Mouse (Mus musculus) frontal cortex, postnatal 36 days (tissue): ENCODE results near the gene Hlf.

ENCODE experiments used
- DNase-seq, 2 experiments: peaks; one replicate each; pipeline ENCODE4 v3.0.0; 2022; ENCODE audit warnings: low spot score in 2 of 2

The Hlf gene

DNA sequence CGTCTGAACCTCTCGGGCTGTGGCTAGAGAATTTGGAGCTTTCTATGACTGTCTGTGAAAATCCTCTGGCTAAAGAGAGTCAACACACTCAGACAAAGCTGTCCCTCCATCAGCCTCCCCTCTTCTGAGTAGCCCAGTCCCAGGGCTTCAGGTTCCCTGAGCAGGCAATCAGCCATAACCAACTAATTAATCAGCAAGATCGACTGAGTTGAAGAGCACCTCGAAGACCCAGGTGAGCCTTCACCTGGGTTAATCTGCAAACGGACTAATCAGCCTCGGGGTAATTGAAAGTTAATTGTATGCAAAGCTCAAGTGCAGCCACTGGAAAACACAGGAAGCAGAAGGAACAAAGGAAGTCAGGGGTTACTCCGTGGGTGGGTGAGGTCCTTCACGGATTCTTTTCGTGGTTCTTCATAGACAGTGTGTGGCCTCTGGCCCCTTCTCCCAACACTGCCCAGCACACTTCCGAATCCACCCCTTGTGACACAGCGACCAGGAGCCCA, 19.9 kb downstream of the Hlf start:
- DNase-seq, result no peak

DNA sequence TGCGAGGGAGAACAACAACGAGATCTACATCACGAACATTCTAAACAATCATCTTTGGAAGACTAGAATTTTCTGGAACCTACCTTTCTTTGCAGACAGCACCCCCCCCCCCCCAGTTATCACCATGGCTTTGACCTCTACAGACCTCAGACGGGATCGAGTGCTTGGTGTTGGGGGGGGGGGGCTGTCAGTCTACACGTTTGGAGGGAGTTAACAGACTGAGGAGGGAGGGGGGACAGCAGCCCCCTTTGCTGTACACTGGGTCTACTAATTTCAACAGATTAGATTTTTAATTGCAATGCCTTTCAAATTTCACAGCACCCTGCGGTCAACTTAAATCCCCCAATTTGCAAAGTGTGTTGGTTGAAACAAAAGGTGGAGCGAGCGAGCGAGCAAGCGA, 20.3 kb downstream of the Hlf start:
- DNase-seq, result no peak

DNA sequence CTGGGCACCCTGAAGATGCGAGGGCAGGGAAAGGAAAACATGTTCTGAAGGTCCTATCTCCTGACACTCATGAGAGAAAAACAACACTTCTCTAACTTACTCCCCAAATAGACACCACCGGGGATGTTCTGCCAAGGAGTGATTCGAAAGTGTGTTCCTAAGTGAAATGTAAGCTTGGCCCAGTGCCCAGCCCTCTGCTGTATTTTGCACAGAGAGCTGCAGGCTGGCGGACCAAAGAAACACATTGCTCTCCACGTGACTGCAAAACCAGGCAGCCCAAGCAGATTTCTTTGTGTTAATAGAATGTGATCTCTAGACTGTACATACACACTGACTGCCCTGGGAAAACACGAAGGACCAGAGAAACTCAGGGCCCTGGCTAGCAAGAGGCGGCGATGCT, 21.1 kb downstream of the Hlf start:
- DNase-seq, result peak; percentile 96 to 98

DNA sequence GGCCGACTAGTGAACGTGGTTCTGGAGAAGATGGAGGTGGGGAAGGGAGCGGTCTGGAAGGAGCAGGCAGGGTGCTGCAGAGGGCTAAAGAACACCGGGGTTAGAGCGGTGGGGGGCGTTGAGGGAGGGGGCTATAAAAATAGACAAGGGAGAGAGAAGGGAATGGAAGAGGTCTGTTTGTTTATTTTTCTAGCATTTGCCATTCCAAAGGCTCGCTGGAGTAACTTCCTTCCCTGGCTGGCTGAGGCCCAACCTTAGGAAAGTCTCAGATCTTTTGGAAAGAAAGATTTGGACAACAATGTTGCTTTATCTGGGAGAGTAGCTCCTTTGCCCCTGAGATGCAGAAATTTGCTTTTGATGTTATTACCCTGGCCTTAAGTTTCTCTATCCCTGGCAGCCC, 21.6 kb downstream of the Hlf start:
- DNase-seq, result no peak

DNA sequence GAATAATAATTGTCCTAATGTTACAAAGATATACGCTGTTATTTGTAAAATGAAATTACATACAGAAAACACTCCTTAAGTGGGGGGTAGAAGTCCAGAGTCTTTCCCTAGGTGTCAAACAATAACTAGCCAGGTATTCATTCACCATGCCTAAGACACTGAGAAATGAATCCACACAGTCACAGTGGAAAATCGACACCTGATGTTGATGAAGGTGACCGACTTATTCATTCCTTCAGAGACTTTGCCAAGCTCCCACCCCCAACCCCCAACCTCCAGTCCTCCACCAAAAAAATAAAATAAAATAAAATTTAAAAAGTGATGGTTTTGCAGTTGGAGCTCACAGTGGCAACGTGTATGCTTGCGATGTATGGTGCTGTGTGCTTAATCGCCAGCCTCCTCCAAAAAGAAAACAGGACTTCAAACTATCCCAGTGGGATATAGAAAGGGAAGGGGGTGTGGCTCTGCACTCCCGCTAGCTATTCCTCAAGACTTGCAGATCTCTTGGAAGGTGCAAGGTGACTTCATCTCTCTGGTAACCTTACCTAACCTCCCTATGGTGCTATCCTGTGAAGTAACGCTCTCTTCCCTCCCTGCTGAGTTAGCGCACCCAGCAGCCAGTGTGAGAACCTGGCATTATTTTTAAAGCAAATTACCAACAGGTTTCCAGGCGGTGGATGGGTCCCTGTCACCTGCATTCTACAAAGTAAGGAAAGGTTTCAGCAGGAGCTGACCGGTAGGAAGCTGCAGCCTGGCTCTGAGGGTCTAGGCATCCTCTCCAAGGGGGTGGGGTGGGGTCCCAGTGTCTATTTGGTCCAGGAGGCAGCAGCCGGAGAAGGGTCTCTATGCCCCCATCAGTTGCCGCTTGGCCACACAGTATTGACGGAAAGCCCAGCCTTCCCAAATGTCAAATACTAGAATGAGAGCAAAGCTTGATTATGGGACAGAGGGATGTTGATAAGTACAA, 22.5 kb downstream of the Hlf start:
- DNase-seq, result no peak

DNA sequence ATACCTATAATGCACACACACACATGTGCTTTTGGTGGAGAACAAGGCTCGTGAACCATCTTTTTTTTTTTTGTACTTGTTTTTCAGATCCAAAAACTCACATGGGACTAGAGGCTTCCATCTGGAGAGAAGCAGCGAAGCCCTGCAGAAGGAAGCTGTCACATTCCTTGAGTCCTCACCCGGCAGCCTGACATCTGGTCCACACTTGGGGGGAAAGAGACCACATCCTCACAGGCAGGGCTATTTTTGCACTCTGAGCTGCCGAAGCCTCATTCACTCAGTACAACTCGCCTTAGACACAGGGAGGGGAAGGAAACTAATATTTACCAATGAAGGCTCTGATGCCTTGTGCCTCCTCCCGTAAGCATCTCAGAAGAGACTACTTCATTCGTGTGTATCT, 25.8 kb downstream of the Hlf start:
- DNase-seq, result no peak

DNA sequence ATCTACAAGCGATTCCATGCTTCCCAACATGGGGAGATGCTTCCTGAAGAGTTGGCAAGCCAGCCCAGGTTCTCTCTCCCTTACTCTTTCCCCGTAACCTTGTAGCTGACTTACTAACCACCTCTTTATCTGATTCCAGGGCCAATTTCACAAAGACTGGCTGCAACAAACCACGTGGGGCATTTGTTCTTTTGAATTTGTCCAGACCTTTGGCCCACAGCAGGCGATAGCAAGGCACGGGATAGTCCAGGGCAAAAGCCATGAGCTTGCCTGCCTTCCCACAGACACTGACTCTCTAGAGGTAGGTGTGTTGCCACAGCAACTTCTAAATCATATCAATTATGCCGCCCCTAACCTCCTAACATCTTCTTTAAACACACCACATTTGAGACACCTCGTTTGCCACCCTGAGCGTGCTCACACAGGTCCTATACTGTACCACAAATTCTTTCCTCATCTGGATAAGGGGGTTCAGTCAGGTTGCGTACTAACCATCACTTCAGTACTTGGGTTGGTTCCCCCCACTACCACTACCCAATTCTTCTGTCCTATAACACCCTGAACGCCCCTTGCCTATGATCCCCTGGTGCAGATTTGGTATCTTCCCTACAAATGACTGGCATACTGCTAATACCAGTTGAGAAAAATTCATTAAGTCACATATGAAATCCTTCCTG, 26.7 kb downstream of the Hlf start:
- no peak for DNase-seq

DNA sequence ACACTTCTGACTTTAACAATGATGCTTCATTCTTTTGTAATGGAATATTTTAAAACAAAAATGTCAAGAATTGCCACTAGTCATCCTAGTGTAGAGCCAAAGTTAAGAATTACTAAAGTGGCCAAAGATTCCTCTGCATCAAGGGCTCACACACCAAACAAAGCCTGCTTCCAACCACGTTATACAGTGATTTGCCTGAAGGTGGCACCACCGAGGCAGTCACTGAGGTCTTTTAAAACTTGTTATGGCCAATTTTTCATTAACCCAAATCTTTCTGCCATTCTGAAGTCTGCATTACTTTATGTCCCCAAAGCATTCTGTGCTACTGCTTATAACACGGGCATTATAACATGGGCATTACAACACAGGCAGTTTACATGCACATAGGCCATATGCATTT, 27.3 kb downstream of the Hlf start:
- DNase-seq, result no peak

DNA sequence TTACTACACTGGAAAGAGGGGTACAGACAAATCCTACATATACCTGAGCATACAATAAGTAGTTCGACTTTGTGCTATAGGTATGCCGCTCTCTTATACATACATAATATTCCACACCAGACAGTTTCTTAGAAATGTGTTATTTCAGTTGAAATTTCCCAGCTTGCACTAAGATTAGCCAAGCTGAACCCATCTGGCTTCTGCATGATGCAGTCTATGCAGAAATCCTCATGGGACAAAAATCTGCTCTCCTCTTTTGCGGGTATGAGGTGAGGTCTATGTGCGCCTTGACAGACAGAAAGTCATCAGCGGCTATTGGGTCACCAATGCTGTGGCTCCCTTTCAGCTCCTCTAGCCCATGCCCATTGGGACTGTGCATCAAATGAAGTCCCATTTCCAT, 30.2 kb downstream of the Hlf start:
- no peak for DNase-seq

DNA sequence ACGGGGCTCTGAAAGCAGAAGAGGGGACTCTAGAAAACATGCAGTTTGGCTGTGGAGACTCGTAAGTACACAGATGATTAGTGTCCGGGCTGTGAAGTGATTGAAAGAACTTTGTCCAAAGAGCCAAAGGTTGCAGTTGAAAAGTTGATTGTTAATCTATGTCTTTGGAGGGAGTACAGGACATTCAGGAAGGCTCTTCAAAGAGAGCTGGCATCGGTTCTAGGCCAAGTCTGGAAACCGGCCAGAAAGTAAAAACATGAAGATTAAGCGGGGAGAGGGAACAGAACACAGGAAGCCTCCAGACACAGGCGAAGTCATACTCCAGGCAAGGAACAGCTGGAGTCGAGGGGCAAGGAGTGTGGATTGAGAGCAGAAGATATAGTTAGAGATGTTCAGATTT, 32.6 kb downstream of the Hlf start:
- DNase-seq, result no peak

DNA sequence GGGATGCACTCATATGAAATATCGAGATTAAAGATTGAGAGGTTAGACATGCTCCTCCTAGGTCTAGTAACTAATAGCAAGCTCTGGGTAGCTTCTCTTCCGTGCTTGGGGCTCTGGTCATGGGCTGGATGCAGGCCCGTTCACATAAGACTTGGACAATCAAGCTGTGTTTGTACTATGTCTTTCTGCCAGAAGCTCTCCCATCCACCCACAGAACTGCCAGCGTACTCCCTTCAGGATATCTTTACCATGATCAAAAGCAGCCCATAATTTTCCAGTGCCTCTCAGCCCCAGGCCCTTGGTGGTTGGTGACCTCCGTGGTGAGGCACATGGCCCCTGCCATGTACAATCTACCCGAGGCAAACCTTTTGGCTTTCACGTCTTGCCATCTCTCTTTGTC, 33.3 kb downstream of the Hlf start:
- no peak for DNase-seq

DNA sequence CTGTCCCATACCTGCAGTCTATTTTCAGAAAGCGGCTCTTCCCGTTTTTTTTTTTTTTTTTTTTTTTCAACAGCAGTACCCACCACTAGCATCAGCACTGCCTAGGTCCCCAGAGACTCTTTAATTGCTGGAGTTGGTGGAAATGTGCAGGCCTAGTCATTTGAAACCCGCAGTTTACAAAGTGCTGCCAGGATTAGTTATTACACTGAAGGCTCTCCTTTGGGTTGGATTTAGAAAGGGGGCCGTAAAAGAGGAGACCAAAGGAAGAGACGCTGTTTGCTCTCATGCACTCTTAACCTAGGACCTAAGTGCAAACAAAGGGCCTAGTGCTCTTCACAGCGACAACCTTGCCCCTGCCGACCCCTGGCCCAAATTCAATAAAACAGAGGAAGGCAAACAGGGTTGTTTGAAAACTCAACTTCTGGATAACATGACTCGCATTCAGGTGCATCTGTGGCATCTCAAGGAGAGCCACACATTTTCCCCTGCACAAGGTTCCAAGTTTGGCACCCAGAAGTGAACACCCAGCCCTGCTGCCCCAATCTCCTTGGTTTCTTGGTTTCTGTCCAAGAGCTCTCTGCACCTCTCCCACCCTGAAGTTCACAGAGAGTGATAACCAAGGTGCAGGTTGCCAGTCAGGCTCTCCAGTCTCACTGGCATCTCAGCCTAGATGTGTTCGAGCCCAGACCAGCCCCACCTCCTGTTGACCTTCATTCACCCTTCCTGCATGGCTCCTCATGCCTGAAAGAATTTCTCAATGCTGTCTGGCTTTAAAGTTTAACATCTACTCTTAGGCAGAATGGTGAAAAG, 34.0 kb downstream of the Hlf start:
- DNase-seq, result no peak

DNA sequence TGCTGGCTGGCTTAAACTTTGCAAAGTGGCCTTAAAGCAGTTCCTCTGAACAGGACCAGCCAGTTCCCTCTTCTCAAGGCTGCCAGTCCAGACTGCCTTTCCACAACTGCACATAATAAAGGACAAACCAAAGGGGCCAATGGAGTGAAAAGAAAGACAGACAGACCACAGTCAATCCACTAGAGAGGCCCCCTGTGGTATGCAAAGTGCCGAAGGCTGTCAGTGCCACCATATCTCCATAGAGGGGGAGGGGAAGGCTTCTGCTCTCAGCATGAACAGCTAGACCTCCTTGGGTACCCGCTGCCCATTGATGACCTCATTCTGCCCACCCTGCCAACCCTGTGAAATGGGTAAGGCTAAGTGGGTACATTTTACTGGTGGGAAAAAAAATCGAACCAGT, 34.7 kb downstream of the Hlf start:
- DNase-seq, result no peak

DNA sequence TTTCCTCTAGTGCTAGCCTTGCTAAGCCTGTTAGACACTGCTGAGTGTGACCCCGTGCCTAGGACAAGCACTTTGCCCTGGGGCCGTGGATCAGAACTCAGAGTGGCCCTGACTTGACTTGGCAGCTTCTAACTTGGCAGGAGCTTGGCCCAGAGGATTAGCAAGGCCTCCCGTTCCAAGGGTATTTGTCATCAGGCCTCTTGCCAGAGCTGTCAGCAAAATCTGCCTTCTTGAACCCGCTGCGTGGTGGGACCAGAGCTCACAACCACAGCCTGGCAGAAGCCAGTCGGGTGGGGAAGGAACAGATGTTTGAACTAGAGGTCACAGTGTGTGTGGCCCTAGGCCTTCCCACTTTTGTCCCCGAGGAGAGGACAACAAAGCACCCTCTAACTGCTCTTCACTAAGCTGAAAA, 35.4 kb downstream of the Hlf start:
- no peak for DNase-seq

DNA sequence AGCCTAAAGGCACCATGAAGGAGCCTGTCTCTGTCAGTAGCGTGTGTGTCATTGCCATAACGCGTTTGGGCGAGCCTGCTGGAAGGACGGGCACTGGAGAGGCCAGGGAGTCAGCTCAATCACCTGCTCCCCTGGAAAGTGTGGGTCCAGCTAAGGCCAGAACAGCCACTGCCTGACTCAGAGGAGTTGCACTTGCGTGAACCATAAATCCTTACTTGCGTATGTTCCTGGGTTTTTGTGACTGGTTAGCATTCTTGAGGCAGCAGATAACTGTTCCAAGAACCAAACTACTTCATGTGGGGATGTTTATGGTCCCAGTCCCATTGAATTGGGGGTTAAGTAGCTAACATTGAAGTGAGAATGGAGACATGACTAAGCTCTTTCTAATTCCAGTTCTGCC, 38.0 kb downstream of the Hlf start:
- DNase-seq, result no peak

DNA sequence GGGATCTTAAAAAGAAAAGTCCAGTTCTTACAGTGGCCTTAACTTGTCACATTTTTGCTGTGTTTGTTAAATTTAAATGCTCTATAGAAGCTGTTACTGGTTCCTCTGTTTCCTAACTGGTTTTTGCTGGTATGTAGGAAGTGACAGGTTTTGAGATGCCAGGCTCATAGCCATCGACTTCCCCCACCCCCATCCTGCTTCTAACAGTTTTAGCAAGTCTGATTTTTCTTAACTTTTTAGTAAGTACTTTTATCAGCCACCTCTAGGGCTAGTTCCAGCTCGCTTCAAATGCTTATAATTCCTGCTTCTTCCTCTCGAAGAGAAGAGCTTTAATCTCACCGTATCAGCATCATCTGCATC, 40.6 kb downstream of the Hlf start:
- no peak for DNase-seq

DNA sequence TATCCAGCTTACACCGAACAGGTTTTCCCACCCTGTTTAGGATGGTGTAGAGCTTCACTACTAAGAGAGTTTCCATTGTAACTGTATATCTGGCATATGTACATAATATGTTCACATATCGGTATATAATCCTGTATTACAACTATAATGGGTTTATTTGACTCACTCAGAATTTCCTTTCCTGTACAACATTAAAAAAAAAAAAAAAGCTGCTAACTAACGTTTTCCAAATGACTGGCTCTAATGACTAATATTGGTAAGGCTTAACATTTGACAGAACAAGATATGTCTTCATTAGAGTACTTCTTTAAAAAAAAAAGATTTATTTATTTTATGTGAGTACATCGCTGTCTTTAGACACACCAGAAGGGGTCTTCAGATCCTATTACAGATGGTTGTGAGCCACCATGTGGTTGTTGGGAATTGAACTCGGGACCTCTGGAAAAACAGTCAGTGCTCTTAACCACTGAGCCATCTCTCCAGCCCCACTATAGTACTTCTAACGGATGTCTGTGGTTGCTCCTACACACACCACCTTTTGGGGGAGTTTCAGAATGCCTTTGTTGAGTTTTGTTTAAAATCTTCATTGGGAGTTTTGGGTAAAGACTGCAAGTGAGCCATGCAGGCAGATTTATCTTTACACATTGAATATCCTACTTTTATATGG, 41.1 kb downstream of the Hlf start:
- DNase-seq, result no peak

DNA sequence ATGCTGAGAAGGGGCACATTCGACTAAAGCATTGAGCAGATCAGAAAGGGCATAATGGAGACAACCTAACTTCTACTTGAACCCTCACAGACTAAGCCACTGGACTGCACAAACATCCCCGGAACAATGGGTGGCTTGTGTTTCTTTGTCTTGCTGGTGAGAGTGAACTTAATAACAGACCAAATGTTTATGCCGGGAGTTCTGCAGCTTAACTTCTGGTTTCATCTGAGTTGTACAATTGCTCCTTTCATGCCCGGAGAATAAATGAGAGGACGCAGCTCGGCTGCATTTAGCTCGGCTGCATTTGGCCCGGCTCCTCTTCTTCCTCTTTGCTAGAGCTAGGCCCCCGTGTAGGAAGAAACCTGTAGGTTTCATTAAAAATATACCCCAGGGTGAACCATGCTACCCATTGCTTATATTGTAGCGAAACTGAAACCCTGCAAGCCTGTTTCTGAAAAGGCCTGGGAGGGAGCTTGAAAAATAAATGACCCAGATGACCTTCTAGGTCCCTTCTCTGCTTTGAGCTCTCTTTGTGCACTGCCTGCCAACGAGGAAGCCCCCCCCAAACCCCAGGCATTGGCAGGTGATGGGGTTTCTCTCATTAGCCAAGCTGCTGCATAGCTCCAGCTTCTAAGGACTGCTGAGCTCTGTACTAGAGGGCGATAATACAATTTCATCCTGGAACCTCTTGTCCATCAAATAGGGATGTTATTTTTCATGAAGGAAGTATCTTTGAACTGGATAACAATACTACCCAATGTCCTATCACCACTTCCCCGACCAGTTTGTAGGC, 42.8 kb downstream of the Hlf start:
- DNase-seq, result no peak

DNA sequence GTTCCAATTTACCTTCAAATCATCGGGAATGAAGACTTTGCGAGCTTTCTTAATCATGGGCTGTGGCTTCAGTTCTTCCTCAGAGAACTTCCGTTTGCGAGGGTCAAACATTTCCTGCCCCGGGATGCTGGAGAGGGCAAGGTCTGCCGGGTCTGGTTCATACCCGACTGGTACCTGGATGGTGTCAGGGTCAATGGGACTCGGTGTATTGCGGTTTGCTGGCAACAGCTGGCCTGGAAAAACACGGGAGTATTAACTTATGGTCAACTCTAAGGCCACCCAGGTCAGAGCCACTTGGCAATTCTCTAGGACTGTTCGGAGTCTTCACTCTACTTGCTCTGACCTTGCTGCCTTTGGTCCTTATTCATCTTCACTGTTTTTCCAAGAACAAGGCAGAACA, 44.9 kb downstream of the Hlf start:
- DNase-seq, result no peak

DNA sequence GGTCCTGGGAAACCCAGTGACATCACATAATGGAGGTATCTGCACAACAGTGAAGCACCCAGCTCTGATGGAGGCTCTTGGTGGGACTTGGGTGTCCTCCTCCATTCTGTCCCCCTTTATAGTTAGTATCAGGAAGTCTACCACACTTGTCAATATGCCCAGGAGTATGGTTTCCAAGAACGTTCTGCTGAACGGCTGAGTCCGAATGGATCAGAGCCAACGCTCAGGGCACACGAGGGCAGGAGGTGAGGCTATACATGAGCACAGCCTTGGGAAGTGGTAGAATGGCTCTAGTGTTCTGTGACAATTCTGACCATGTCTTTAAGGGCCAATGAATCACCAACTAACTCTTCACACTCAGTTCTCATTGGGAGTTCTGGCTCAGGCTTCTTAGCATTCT, 47.8 kb downstream of the Hlf start:
- no peak for DNase-seq

DNA sequence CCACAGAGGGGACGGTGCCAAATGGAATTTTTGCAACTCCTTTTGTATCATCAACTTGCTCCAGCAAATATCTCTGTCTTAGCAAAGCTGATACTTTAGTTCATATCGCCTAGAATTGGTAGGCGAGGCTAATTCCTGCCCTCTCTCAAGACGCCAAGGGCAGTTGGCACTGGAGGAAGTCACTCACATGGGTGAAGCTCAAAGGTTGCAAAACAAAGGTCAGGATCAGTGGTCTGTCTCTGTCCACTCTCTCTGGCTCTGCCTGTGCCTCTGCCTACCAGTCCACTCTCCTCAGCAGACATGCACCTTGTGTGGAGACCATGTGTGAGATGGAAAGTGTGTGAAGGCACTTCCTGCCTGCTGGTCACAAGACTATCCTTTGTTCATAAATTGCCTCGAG, 48.4 kb downstream of the Hlf start:
- DNase-seq, result no peak
